Mouse (Mus musculus) activated CD4-positive, CD25-positive, alpha-beta regulatory T cell, adult 4 months (primary cell): ENCODE results near the gene Olfr996. TPM values are rescaled to one million over a fixed set of nuclear protein-coding genes. Genes with fewer than 3 reads are reported as not detected.
"Not testable (repeated sequence)": the region's sequence is repeated elsewhere in the genome, so short reads cannot be mapped to it uniquely, and the experiment has no call there.

Experiments used
- ATAC-seq: one replicate; pipeline ENCODE4 v1.8.0; 2017
- polyA plus RNA-seq, 2 experiments: library from polyadenylated mRNA; unstranded; fragments of 100-300 nt; shearing (Covaris generic); gene quantifications; one replicate each; pipeline ENCODE4 v1.2.1; 2017

Gene Olfr996
- not detected for polyA plus RNA-seq

- no peak for ATAC-seq
Observed at GRCm38 (mm10) chr2:85578915-85579314, at the start of gene Olfr996. TSS of gene Olfr996 (plus strand) at chr2:85579215.

DNA sequence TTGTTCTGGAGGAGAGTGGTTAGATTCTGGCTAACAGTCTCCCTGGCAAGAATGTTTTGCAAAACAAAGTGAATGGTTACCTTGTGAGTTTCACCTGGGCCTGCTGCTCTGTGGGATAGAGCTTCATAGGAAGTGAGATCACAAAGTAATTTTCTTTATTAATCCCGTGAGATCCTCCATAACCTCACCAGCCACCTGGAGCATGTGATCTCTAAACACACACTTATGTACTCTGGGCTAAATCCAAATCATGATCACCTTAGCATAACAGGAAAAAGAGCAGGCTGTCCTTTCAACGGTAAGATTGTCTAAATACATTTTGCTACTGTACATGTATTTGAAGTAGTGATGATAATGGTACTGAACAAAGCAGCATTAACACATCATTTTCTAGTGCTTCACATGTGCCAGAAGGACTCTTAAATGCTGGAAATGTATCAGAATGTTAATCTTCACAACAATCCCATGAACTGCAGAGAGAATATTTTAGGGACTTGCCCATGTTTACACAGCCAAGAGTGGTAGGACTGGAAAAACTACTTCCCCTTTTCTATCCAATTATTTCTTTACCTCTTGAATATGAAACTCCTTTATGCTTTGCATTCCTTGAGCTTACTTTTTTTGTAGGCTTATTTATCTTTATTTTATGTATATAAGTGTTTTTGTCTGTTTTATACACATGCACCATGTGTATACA is 46.8 kb upstream of the Olfr996 start:
- ATAC-seq, result no peak

DNA sequence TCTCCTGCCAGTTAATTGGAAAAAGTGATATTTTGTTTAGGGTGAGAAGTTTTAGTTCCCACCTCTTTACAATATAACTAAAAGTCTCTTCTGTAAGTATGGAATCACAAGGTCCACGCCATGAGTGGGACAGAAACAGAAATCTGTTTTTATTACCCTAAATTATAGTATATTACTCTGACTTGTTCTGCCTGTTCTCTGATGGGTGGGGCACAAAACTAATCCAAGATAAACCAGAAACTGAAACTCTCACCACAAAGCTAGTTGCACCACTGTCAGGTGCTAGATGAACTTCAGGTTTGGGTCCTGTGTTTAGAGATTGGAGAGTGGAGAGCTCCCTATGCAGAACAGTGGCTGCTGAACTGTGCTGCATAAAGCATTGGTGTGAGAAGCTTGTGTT is 45.1 kb upstream of the Olfr996 start:
- ATAC-seq, result no peak

DNA sequence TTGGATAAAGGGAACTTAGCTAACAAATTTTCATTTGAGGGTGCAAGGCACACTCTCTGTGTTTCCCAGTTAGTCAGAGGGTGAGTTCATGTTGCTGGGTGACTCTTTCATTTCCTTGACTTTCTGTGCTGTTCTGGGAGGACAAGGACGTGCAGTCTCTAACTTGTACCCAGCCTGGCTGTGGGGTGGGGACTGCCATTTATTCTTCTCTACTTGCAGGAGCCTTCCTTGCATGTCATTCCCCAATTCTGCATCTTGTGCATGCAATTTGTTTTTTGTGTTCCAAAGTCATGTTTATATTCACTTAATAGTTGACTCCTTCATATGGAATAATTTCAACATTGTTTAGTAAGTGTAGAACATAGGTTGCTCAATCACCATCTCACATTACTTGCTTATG is 24.2 kb upstream of the Olfr996 start:
- ATAC-seq, result no peak

- no peak for ATAC-seq
Observed at GRCm38 (mm10) chr2:85560226-85560625, 18.8 kb upstream of the Olfr996 start.

DNA sequence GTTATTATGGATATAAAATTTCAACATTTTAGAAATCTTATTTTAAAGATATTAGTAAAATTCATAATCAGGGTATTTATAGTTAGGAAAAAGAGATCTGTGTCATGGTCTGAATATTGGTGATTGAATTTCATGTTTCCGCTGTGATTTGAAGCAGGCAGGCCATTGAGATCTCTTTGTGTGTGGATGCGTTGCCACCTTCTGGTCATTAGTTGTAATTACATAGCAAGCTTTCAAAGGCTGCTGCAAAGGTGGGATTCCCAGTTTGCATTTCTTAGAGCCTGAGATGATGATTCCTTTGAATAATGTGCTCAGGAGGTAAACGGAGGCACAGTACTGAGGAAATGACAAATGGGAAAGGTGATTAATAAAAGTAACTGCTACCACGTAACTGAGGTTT is 17.8 kb upstream of the Olfr996 start:
- no peak for ATAC-seq

- not testable (repeated sequence) for ATAC-seq
Observed at GRCm38 (mm10) chr2:85588648-85589047, 9.6 kb downstream of the Olfr996 start, which contains the start of gene Olfr998. TSS of gene Olfr998 (plus strand) at chr2:85588948.

GRCm38 (mm10) chr2:85611803-85612202 is 32.8 kb downstream of the Olfr996 start, which contains the start of gene Olfr1000:
TSS of gene Olfr1000 (minus strand) at chr2:85611903.
- no peak for ATAC-seq

Other genes starting within 250 kb of the Olfr996 start
- gene Olfr987, start 239.9 kb upstream of the Olfr996 start, polyA plus RNA-seq, result under 1 TPM in 1 of 2 experiments, not detected in 1; 0.52 TPM
- gene Olfr988, start 216.0 kb upstream of the Olfr996 start, polyA plus RNA-seq, result not detected
- gene Olfr992, start 169.7 kb upstream of the Olfr996 start, polyA plus RNA-seq, result not detected
- gene Olfr993, start 164.3 kb upstream of the Olfr996 start, polyA plus RNA-seq, result not detected
- gene Olfr994, start 142.8 kb upstream of the Olfr996 start, polyA plus RNA-seq, result not detected
- not detected for gene Olfr995, start 135.6 kb upstream of the Olfr996 start, polyA plus RNA-seq
- gene 4833423E24Rik, start 60.2 kb upstream of the Olfr996 start, polyA plus RNA-seq, result not detected
- not detected for gene Olfr998, start 9.7 kb downstream of the Olfr996 start, polyA plus RNA-seq
- not detected for gene Olfr1000, start 32.7 kb downstream of the Olfr996 start, polyA plus RNA-seq
- not detected for gene Olfr1002, start 71.5 kb downstream of the Olfr996 start, polyA plus RNA-seq
- not detected for gene Olfr154, start 85.2 kb downstream of the Olfr996 start, polyA plus RNA-seq
- not detected for gene Olfr1006, start 99.6 kb downstream of the Olfr996 start, polyA plus RNA-seq
- not detected for gene Olfr1008, start 110.2 kb downstream of the Olfr996 start, polyA plus RNA-seq
- not detected for gene Olfr1009, start 136.2 kb downstream of the Olfr996 start, polyA plus RNA-seq
- gene Olfr1012, start 183.6 kb downstream of the Olfr996 start, polyA plus RNA-seq, result not detected
- not detected for gene Olfr1013, start 187.9 kb downstream of the Olfr996 start, polyA plus RNA-seq
- not detected for gene Olfr1014, start 193.5 kb downstream of the Olfr996 start, polyA plus RNA-seq
- gene Olfr1015, start 202.8 kb downstream of the Olfr996 start, polyA plus RNA-seq, result under 1 TPM in 1 of 2 experiments, not detected in 1; 0.13 TPM
- gene Olfr1016, start 223.3 kb downstream of the Olfr996 start, polyA plus RNA-seq, result not detected
- not detected for gene Olfr1018, start 239.3 kb downstream of the Olfr996 start, polyA plus RNA-seq